Mouse (Mus musculus) Patski (cell line): Measurements from ENCODE around the gene Gm20716. TPM values are rescaled to one million over a fixed set of nuclear protein-coding genes. Genes with fewer than 3 reads are reported as not detected.

ENCODE experiments used
- ATAC-seq: fragments of 100-300 bp; one replicate; pipeline ENCODE4 v1.8.0; 2021
- CTCF ChIA-PET: fragments of 350-600 bp; sonication (Branson Sonifier 250); formaldehyde crosslinking; loops from one replicate; lab custom pipeline; 2022; ENCODE audit warnings: inconsistent platforms; lab: Charles Lee
- POLR2A ChIA-PET: fragments of 350-600 bp; sonication (Branson Sonifier 250); formaldehyde crosslinking; loops from one replicate; lab custom pipeline; 2022; ENCODE audit warnings: antibody characterized with exemption, inconsistent platforms; lab: Charles Lee
- DNase-seq: peaks from one replicate; pipeline ENCODE4 v3.0.0-alpha.2; 2011; ENCODE audit warnings: low read depth, low spot score
- H3K27me3 ChIP-seq: fragments of 371-371 bp; one replicate; pipeline ENCODE4 v1.5.1; 2021
- CTCF ChIP-seq: fragments of 100-300 bp; IDR thresholded peaks from one replicate; pipeline ENCODE4 v1.5.1; 2021
- in situ Hi-C: fragments of 300-500 bp; cut with MboI; formaldehyde crosslinking; loops from 3 replicates; pipeline ENCODE4 v1.11.1; 2018; ENCODE audit warnings: low pct_unique_long_range_greater_than_20kb, mixed read lengths
- polyA plus RNA-seq: library from polyadenylated mRNA; unstranded; gene quantifications from one replicate; pipeline ENCODE4 v1.2.3, GENCODE M21; 2021

Gm20716 gene
- 70.8 TPM for polyA plus RNA-seq

- DNase-seq (peak; percentile 63), ATAC-seq (peak; percentile 80)
- in situ Hi-C loops, result no loop called here
- TF ChIP-seq CTCF, result no peak
- no peaks in the 10 kb centered on the region for H3K27me3 ChIP-seq
- ChIA-PET POLR2A (interaction anchor here (0.6 kb wide), 1 partner anchor 165 kb away, joined by 3 read pairs; no protein-coding TSS in a partner anchor), CTCF (interaction anchor here (1.7 kb wide), 1 partner anchor 15 kb away, joined by 4 read pairs; no protein-coding TSS in a partner anchor)
These were observed at the start of gene Gm20716, which contains the start of the genes Dpm1 and Mocs3 for GRCm38 (mm10) chr2:168230026-168230728. Gene Gm20716 (minus strand): TSS chr2:168230364. Gene Dpm1 (minus strand): TSS chr2:168230591. Gene Mocs3 (plus strand): TSS chr2:168230622.

GRCm38 (mm10) chr2:168274374-168274935 lies 44.3 kb upstream of the Gm20716 start:
- ChIA-PET POLR2A (no interaction called here), CTCF (interaction anchor here (0.6 kb wide), 1 partner anchor 9 kb away, joined by 3 read pairs; no protein-coding TSS in a partner anchor)
- in situ Hi-C loops, result no loop called here
- peak; percentile 88 for TF ChIP-seq CTCF
- no peak for ATAC-seq
- H3K27me3 ChIP-seq, result peaks cover 4% of the 10 kb centered on the region
- no peak for DNase-seq

- DNase-seq, result no peak
- TF ChIP-seq CTCF, result no peak
- ChIA-PET POLR2A (no interaction called here), CTCF (interaction anchor here (1.2 kb wide), 1 partner anchor 17 kb away, joined by 3 read pairs; no protein-coding TSS in a partner anchor)
- in situ Hi-C loops, result no loop called here
- H3K27me3 ChIP-seq, result peaks cover 4% of the 10 kb centered on the region
- ATAC-seq, result no peak
These were observed 43.2 kb upstream of the Gm20716 start for GRCm38 (mm10) chr2:168273387-168273786.

DNA sequence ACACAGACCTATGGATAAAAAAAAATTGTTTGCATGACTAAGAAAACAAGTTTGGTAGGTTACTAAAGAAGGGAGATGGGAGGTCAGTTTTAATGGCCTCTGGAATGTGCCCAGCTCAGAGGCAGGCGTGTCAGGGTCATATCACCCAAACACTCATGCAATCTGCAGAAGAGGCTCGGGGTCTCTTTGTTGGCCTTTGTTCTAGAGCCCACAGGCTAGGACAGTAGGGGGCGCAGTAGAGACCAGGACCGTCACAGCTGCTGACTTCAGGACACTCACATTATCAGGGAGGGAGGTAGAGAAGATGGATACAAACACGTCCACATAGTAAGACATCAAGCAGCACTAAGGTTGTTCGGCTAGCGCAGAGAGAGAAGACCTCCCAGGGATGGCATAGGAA lies 37.9 kb upstream of the Gm20716 start:
- ATAC-seq (no peak), DNase-seq (no peak)
- peaks cover under 1% of the 10 kb centered on the region for H3K27me3 ChIP-seq
- ChIA-PET CTCF (no interaction called here), POLR2A (no interaction called here)
- TF ChIP-seq CTCF, result no peak
- in situ Hi-C loops, result no loop called here

DNA sequence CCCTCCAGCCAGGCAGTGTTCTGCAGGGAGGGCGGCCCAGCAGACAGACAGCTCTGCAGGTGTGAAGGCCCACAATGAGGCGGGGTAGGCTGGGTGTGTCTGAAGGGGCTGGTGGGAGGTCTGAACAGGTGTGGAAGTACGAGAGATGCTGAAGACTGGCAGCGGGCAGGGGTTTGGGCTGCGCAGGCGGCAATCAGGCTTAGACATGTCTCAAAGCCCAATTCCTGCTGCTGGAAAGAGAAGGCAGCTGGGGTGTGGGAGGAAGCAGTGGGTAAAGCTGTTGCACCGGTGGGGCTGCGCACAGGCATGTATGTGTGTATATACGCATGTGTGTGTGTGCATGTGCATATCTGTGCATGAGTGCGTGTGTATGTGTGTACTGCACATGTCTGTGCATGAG lies 30.7 kb upstream of the Gm20716 start:
- DNase-seq, result no peak
- ATAC-seq, result no peak
- peaks cover 27% of the 10 kb centered on the region for H3K27me3 ChIP-seq
- in situ Hi-C loops, result no loop called here
- no peak for TF ChIP-seq CTCF
- ChIA-PET CTCF (no interaction called here), POLR2A (no interaction called here)

- ChIA-PET CTCF (no interaction called here), POLR2A (interaction anchor here (0.9 kb wide), 1 partner anchor 369 kb away, joined by 3 read pairs; no protein-coding TSS in a partner anchor)
- no peak for ATAC-seq
- DNase-seq, result no peak
- H3K27me3 ChIP-seq, result peaks cover 32% of the 10 kb centered on the region
- in situ Hi-C loops, result no loop called here
- TF ChIP-seq CTCF, result no peak
These were observed 30.0 kb upstream of the Gm20716 start for GRCm38 (mm10) chr2:168260124-168260523.

DNA sequence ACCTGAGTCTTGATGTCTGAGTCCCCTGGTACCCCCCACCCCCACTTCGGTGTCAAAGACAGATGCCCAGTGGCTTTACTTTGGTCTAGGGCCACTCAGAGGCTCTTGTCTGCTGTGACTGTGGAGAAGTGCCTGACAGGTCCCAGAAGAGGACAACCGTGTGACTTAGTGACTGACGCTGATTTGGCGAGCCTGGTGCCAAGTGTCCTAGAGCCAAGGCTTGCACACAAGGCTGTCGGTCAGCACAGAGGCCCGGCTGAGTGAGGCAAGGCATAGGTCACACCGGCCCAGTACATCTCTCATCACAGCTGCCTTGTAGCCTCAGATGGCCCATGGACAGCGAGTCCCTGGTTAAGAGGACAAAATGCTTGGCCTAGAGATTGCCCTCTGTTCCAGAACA lies 28.9 kb upstream of the Gm20716 start:
- peaks cover 32% of the 10 kb centered on the region for H3K27me3 ChIP-seq
- ChIA-PET CTCF (no interaction called here), POLR2A (no interaction called here)
- no peak for TF ChIP-seq CTCF
- ATAC-seq, result no peak
- in situ Hi-C loops, result no loop called here
- no peak for DNase-seq

DNA sequence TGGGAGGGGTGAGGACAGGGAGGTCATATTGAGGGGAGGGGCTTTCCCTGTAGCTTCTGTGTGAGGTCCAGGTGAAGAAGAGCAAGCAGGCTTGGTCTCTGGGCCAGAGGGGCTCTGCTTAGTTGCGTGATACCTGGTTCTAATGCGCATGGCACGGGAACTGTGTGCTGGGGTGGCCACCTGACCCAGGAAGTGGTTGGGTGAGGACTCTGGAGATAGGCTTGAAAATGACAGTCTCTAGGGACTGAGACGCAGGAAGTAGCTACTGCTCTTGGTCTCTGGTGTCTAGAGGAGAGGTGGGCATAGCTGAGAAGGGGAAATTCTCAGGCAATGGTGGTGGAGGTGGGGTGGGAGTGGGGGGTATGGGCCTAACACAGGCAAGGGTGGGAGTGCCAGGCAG lies 27.0 kb upstream of the Gm20716 start:
- ChIA-PET POLR2A (no interaction called here), CTCF (no interaction called here)
- H3K27me3 ChIP-seq, result peaks cover 23% of the 10 kb centered on the region
- in situ Hi-C loops, result no loop called here
- no peak for TF ChIP-seq CTCF
- DNase-seq (no peak), ATAC-seq (no peak)

DNA sequence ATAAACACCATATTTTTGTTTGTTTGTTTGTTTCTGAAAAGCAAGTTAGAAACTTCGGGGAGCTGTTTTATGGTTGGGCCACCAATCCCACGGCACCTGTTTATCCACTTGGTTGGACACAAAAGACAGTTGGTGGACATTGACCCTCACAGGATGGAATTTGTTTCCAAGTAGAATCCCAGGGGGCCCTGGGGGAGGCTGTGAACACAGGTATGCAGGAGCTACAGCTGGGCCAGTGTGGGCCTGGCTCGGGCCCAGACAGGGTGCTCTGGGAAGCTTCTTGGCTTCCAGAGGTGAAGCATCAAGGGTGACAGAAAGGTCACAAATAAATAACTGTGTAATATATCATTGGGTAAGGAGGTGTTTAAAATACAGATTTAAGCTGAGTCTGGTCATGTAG lies 26.3 kb upstream of the Gm20716 start:
- CTCF ChIA-PET, result no interaction called here
- no peak for DNase-seq
- in situ Hi-C loops, result no loop called here
- peaks cover 17% of the 10 kb centered on the region for H3K27me3 ChIP-seq
- no peak for TF ChIP-seq CTCF
- ATAC-seq, result no peak
- POLR2A ChIA-PET, result no interaction called here

- peaks cover 8% of the 10 kb centered on the region for H3K27me3 ChIP-seq
- no peak for DNase-seq
- POLR2A ChIA-PET, result no interaction called here
- TF ChIP-seq CTCF, result no peak
- no peak for ATAC-seq
- in situ Hi-C loops, result loop anchor here (5.0 kb wide), 2 partner anchors 188 to 383 kb away; no protein-coding TSS in a partner anchor
- CTCF ChIA-PET, result interaction anchor here (1.1 to 3.0 kb wide), 2 partner anchors 170 to 191 kb away, joined by 3 to 10 read pairs; no protein-coding TSS in a partner anchor
These were observed 23.7 kb upstream of the Gm20716 start for GRCm38 (mm10) chr2:168253822-168254221.
